Mouse (Mus musculus) left cerebral cortex, postnatal 25 days (tissue): Measurements from ENCODE around the gene Vmn1r209. TPM values are rescaled to one million over a fixed set of nuclear protein-coding genes. Genes with fewer than 3 reads are reported as not detected.
"Not testable (repeated sequence)": the region's sequence is repeated elsewhere in the genome, so short reads cannot be mapped to it uniquely, and the experiment has no call there.

Experiments used
- DNase-seq, 2 experiments: peaks; one replicate each; pipeline ENCODE4 v3.0.0; 2022; ENCODE audit warnings: low spot score in 2 of 2, mixed read lengths in 1 of 2
- intact Hi-C: fragments of 180-260 bp; cut with DNase I; formaldehyde crosslinking; loops from one replicate; pipeline ENCODE4 v1.15.1; 2025
- total RNA-seq, 2 experiments: library from RNA; stranded (reverse); gene quantifications; 2 replicates each; pipeline ENCODE4 v1.2.3; 2021

The Vmn1r209 gene
- under 1 TPM in 1 of 2 experiments, not detected in 1; 0.07 TPM for total RNA-seq

- intact Hi-C loops, DNase-seq: not testable (repeated sequence)
Measured at GRCm38 (mm10) chr13:22809582-22809981, at the start of gene Vmn1r209. Gene Vmn1r209 (minus strand): TSS chr13:22809682.

GRCm38 (mm10) chr13:22857461-22857860 lies 48.0 kb upstream of the Vmn1r209 start, which contains the start of gene Vmn1r211:
Gene Vmn1r211 (minus strand): TSS chr13:22857561.
- intact Hi-C loops: no loop called here
- DNase-seq: no peak

DNA sequence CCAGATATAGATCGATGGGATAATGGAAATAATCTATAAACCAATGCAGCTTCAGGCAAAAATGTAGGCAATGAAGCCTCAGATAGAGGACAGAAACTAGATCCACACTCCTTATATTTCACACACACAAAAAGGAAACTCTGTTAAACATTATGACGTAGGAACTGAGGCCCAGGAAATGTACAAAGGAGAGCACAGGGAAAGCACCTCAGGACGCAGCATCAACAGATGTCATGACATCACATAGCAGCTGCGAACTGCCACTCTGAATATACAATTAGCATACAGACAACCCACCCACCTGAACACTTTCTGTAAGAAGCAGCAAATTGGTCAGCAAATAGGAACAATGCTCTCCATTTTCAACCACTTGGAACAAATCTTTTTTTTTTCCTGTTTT lies 45.3 kb upstream of the Vmn1r209 start:
- DNase-seq: no peak
- intact Hi-C loops: no loop called here

- intact Hi-C loops: no loop called here
- DNase-seq: peak in 1 of 2 experiments; percentile 24
Measured at GRCm38 (mm10) chr13:22846798-22847197, 37.3 kb upstream of the Vmn1r209 start.

DNA sequence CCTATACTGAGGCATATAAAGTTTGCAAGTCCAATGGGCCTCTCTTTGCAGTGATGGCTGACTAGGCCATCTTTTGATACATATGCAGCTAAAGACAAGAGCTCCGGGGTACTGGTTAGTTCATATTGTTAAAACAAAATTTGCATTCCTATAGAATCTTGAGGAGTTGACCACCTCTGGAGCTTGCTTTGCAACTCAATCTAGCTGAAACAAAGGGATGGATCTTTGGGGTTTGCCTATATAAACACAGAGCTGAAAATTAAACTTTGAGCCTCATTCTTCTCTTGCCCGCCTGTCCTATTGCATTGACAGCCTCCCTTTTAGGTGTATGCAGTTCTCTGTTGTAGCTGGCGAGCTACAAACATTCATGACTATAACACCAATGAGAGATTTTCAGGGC lies 34.8 kb upstream of the Vmn1r209 start:
- DNase-seq, intact Hi-C loops: not testable (repeated sequence)

DNA sequence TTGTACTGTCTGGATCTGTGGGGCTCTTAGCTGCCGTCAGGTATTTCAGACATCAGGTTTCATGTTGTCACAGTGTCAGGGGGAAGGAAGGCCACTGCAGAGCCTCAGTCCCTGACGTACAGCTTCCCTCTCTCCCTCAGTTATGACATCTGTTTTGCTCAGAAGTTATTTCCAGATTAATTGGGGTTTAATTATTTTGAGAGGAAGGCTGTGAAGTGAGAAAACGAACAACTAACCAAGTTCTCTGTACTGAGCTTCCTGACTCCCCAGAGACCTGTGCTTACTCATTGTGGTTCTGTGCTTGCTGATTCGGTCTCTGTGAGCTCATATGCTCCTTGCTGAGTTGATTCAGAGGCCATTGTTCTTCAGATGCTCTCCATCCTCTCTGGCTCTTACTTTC lies 21.8 kb upstream of the Vmn1r209 start, which contains the start of gene Vmn1r210:
TSS of gene Vmn1r210 (minus strand) at position 101 of the 400 bp plus-strand sequence.
- intact Hi-C loops: no loop called here
- DNase-seq: no peak

DNA sequence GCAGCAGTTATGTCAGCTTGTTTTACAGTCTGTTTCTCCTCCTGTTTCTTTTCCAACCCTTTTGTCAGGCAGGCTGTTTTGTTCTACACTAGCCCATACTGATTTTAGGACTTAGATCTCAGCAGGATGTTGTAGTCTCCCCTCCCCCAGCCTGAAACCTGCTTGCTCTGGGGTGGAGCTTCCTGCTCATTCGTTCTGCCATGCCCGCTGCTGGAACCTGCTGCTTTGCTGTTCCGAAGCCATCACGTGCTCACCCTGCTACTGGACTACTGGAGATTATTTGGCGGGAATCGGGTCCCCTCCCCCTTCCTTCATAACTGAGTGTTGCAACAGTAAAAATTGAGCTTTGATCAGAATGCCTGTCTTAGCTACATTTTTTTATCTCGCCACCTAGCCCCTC lies 19.9 kb upstream of the Vmn1r209 start:
- intact Hi-C loops: not testable (repeated sequence)

GRCm38 (mm10) chr13:22821601-22822000 lies 12.1 kb upstream of the Vmn1r209 start:
- DNase-seq, intact Hi-C loops: not testable (repeated sequence)

More for the DNA sequence above, 19.9 kb upstream of the Vmn1r209 start:
- not testable (repeated sequence) for DNase-seq

- intact Hi-C loops, DNase-seq: not testable (repeated sequence)
Measured at GRCm38 (mm10) chr13:22788096-22788495, 21.4 kb downstream of the Vmn1r209 start.

GRCm38 (mm10) chr13:22784159-22784558 lies 25.3 kb downstream of the Vmn1r209 start:
- DNase-seq: not testable (repeated sequence)
- intact Hi-C loops: loop anchor here (5.0 kb wide), 1 partner anchor 87 kb away; no protein-coding TSS in a partner anchor

GRCm38 (mm10) chr13:22777300-22777699 lies 32.2 kb downstream of the Vmn1r209 start, which contains the start of gene Vmn1r208:
Gene Vmn1r208 (minus strand): TSS chr13:22777400.
- intact Hi-C loops, DNase-seq: not testable (repeated sequence)

GRCm38 (mm10) chr13:22771592-22771991 lies 37.9 kb downstream of the Vmn1r209 start:
- intact Hi-C loops, DNase-seq: not testable (repeated sequence)

Other genes starting within 250 kb of the Vmn1r209 start
- gene Vmn1r205, start 216.7 kb downstream of the Vmn1r209 start, total RNA-seq: not detected
- under 1 TPM in 1 of 2 experiments, not detected in 1; 0.32 TPM for gene Vmn1r206, start 185.4 kb downstream of the Vmn1r209 start, total RNA-seq
- gene Vmn1r207-ps, start 80.1 kb downstream of the Vmn1r209 start, total RNA-seq: under 1 TPM; 0.07 to 0.11 TPM
- not detected for gene Vmn1r208, start 32.3 kb downstream of the Vmn1r209 start, total RNA-seq
- gene Vmn1r210, start 21.7 kb upstream of the Vmn1r209 start, total RNA-seq: not detected
- not detected for gene Vmn1r211, start 47.9 kb upstream of the Vmn1r209 start, total RNA-seq
- gene Vmn1r212, start 74.5 kb upstream of the Vmn1r209 start, total RNA-seq: not detected
- not detected for gene Vmn1r213, start 198.0 kb upstream of the Vmn1r209 start, total RNA-seq
- not detected for gene Vmn1r214, start 220.7 kb upstream of the Vmn1r209 start, total RNA-seq